Mouse (Mus musculus) heart, postnatal 0 days (tissue): ENCODE measurements around the gene Vps18.

Experiments used
- CTCF ChIP-seq: IDR thresholded peaks from 2 replicates; pipeline ENCODE4 v1.5.1; 2016; ENCODE audit warnings: antibody characterized with exemption, control low read depth, low read depth
- EP300 ChIP-seq: IDR thresholded peaks from 2 replicates; pipeline ENCODE4 v1.6.1; 2016; ENCODE audit warnings: antibody characterized with exemption, low read depth

- TF ChIP-seq CTCF = no peak
- TF ChIP-seq EP300 = no peak
Measured at GRCm38 (mm10) chr2:119249592-119250061, 38.9 kb upstream of the Vps18 start.
